Mouse (Mus musculus): ENCODE results near the gene Celf2. TPM values are rescaled to one million over a fixed set of nuclear protein-coding genes. Genes with fewer than 3 reads are reported as not detected.
A peak's percentile ranks its signal among the peaks of the same experiment; 100 is the strongest.

Celf2 gene
- total RNA-seq, 1 experiment from 2014 or later: 141 TPM

GRCm38 (mm10) chr2:6651697-6652096 lies 857.7 kb downstream of the Celf2 start:
- no peak for ATAC-seq (replicated peaks; ENCODE audit: low read depth, poor library complexity, severe bottlenecking)

DNA sequence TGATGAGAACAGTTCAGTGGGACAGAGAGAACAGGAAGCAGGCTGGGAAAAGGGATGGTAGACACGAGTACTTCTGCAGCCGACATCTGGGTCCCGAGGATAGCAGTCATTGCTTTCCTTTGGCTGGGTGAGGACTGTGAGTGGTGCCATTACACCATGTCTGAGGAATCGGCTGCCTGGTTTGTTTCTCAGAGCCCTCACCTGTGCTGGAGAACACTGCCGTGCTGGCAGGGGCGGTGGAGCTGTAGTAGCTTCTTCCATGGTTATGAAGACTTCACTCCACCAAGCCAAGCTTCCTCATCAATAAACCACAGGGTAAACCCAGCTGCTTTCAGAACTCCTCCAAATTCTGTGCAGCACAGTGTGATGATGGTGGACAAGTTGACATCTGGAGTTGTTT lies 860.5 kb downstream of the Celf2 start:
- 0 out of 2 replicates have a peak, but pooled peaks have one; percentile 55 for ATAC-seq (replicated peaks; ENCODE audit: low read depth, poor library complexity, severe bottlenecking)

DNA sequence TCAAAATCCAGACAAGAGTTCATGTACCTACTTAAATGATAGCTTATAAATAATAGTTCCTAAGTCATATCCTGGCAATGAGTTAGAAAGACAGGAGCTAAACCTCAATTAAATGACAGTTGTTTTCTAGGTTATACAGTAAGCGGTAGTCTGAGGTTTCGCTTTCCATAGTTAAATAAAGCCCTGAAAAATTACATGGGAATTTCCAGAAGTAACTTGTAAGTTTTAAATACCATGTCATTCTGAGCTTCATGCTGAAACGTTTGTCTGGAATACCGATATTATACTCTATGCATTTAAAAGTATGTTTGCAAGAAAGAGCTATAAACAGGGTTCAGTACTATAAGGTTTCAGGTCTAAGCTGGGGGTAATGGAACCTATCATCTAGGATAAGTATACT lies 862.3 kb downstream of the Celf2 start:
- no peak for ATAC-seq (replicated peaks; ENCODE audit: low read depth, poor library complexity, severe bottlenecking)

DNA sequence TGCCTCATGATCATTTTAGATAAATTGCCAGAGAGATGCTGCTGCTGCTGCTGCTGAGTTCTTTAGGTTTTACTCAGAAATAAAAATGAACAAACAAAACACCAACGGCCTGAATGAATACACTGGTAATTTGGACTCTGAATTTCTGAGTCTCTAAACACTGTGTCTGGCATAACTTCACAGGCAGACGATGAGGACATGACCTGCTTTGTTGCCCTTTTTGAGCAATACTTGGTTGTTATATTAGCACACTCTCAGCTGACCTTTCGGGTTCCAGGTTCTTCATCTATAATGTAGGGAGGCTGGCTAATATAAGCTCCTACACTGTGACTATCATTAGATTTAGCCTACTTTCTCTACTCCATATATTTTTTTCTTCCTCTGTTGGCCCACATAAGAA lies 863.0 kb downstream of the Celf2 start:
- ATAC-seq (replicated peaks; ENCODE audit: low read depth, poor library complexity, severe bottlenecking): no peak

DNA sequence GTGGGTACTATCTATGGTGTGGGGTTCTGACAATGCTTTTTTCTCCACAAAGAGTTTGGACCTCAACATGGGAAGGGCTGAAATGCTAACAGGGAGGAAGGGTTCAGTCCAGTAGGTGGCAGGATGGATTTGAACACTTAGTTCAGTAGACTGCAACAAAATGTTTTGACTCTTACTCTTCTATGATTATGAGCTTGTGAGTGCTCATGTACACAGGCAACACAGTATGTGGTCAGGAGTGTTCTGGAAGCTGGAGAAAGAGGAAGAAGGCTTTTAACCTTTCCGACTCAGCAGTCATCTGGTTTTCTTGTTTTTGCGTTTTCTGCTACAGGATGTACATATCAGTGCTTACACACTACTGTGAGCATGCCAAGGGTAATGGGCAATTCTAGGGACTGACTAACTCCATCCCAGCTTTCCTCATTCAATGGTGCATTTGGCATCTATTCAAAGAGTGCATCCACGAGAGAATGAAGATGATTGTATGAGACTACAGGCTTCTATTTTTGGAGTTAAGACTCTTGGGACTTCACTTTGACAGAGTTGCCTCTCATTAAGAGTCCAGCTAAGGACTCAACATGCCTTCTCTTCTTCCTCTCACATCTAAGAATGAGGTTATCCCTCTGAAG lies 867.0 kb downstream of the Celf2 start:
- ATAC-seq (replicated peaks; ENCODE audit: low read depth, poor library complexity, severe bottlenecking): peak; percentile 79

GRCm38 (mm10) chr2:6639370-6639769 lies 870.0 kb downstream of the Celf2 start:
- ATAC-seq (replicated peaks; ENCODE audit: low read depth, poor library complexity, severe bottlenecking): no peak

DNA sequence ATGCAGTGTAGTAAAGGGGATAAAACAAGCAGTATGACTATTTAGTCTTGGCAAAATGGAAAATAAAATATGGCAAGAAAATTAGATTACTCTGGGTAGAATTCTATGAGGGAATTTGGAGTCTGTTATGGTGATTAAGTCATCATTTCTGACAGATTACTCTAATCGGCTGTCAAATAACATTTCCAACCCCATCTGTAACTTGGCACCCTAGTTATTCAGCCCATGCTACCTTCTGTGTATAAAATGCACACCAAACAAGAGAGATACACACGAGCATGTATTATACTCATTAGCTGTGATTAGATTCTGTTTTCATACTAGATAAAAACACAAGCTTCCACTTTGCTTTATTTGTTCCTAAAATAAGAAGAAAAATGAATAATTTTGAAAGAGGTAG lies 872.2 kb downstream of the Celf2 start:
- ATAC-seq (replicated peaks; ENCODE audit: low read depth, poor library complexity, severe bottlenecking): no peak

GRCm38 (mm10) chr2:6634899-6635298 lies 874.5 kb downstream of the Celf2 start:
- ATAC-seq (replicated peaks; ENCODE audit: low read depth, poor library complexity, severe bottlenecking): 0 out of 2 replicates have a peak, but pooled peaks have one; percentile 11

DNA sequence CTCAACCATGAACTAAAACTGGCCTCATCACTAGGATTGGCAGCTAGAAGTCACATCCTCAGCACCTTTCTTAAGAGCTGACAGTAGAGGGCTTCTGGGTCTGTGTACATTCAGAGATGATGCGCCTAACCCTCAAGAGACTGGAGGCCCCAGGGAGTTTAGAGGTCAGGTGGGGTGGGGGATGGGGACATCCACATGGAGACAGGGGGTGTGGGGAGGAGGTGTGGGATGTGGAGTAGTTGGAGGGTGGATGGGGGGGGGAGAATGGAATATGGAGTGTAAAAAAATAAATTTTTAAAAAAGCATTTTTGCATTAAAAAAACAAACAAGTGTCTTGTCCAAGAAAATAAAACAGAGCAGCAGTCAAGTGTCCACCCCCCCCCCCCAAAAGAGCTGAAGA lies 876.2 kb downstream of the Celf2 start:
- no peak for ATAC-seq (replicated peaks; ENCODE audit: low read depth, poor library complexity, severe bottlenecking)

DNA sequence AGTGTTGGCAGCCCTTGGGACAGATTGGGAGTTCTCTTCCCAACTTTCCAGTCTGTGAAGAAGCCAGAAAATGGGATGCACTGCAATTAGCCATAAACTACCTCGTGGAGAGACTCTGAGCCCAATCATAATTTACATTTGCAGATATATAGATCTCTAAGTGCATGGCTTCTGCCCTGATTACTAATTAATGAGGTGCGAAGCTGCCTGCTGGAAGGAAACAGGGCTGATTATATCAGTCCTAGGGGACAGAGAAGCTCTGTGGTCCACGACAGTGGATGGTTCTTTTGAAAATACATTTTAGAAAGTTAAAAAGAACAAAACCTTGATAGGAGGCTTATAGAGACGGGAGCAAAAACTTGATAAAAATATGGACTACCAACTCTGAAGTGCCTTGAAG lies 885.6 kb downstream of the Celf2 start:
- no peak for ATAC-seq (replicated peaks; ENCODE audit: low read depth, poor library complexity, severe bottlenecking)

DNA sequence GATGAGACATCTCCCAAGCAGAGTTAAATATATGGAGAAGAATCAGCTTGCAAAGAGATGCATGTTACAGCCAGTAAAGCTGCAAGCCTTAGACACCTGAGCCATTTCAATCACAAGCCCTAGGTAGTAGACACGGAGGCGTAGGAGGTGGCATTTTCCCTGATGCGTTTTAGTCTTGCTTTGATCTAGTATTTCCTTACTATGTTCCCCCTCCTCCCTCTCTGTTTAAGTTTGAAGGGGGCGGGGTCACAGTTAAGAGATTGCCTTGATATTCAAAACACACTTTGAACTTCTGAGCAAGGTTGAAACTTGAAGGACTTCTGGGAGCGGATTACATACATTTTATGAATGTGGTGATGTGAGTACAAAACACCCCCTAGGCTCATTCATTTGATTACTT lies 887.3 kb downstream of the Celf2 start:
- no peak for ATAC-seq (replicated peaks; ENCODE audit: low read depth, poor library complexity, severe bottlenecking)

GRCm38 (mm10) chr2:6618856-6619255 lies 890.5 kb downstream of the Celf2 start:
- ATAC-seq (replicated peaks; ENCODE audit: low read depth, poor library complexity, severe bottlenecking): no peak

- ATAC-seq (replicated peaks; ENCODE audit: low read depth, poor library complexity, severe bottlenecking): no peak
Measured at GRCm38 (mm10) chr2:6618450-6618849, 890.9 kb downstream of the Celf2 start.

DNA sequence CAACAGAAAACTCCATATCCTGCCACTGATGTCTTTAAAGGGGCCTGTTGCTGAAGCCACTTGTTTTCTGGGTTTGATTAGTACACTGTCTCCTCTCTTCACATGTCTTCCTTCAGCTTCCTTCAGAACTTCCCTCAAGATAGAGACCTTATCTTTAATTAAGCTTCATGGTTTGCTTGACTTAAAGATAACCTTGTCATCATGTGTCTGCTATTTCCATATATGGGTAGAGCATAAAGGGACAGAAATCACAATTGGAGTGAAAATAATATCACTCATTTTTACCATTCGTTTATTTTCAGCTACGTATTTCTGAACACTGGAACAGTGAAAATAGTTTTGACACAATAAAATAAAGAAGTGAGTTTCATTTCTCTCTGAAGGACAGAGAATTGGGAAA lies 905.0 kb downstream of the Celf2 start:
- ATAC-seq (replicated peaks; ENCODE audit: low read depth, poor library complexity, severe bottlenecking): no peak

DNA sequence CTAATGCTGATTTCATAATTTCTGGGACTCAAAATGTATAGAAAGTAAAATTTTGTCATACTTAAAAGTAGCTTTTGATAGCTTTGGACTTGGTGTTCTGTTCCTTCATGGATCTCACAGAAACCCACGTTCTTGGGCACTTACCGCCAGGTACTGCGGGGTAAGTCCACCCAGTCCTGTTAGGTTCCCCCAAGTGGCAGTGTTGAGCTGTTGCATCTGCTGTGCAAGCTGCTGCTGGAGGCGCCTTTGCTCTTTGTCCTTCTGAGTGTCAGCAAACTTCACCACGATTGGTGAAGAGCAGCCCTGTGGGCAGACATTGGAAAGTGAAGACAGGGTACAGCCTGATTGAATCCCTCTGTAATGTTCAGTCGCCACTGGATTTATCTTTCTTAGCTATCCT lies 905.5 kb downstream of the Celf2 start:
- ATAC-seq (replicated peaks; ENCODE audit: low read depth, poor library complexity, severe bottlenecking): 0 out of 2 replicates have a peak, but pooled peaks have one; percentile 43

- ATAC-seq (replicated peaks; ENCODE audit: low read depth, poor library complexity, severe bottlenecking): peak; percentile 57; the same call in 1 of the 2 replicates
Measured at GRCm38 (mm10) chr2:6602163-6602562, 907.2 kb downstream of the Celf2 start.

DNA sequence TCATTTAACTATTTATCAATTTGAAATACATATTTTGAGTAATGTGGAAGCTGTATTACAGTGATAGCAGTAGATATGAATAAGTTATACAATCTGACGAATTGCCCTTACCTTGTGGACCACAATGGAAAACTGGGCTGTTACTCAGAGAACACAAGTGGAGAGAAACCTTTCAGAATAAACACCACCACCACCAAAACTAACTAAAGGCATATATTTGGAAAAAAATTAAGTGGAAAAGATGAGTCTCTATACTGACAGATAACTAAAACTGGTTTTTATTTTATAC lies 910.5 kb downstream of the Celf2 start:
- no peak for ATAC-seq (replicated peaks; ENCODE audit: low read depth, poor library complexity, severe bottlenecking)

DNA sequence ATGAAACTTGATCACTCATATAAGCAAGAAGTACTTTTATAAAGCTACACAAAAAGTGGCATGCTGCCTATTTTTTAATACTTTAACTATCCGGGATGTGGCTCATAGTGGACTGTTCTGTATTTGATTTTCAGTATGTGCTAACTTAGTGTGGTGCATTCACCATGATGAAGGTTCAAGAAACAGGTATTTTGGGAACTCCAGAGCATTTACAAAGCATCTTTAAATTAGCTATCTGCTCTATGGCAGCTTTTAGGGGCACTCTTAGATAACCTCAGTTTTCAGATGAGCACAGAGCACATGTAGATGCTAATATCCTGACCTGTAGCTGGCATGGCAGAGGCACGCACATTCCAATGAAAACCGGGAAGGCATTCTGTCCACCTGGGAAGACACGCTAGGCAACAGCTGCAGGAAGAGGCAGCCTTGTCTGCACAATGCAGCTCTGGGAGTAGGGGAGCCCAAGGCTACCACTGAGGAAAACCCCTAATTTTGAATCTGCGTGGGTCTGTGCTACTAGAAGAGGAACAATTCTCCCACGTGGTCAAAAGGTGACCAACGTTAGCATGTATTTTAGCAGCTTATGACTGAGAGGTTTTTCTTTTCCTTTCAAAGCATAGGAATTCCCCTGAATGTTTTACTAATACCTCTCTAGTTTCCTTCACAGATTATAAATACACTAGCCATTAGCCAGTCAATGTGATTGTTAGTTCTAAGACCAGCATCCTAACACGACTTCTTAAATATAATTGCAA lies 911.1 kb downstream of the Celf2 start:
- ATAC-seq (replicated peaks; ENCODE audit: low read depth, poor library complexity, severe bottlenecking): no peak

DNA sequence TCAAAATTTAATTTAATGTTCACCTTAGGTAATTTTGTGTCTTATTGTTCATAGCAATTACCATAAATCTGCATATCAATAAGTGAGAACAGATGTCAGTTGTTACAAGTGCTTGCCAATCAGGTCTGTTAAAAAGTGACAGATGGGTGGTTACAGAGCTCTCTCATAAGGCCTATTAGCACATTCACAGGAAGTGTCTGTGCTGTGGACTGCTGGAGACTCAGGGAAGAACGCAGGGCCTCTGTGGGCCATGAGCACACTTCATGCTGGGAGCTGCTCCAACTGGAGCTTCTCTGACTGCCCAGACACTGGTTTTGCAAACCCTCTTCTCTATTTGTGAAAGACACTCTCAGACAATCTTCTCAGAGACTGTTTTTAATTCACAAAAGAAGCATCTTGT lies 914.6 kb downstream of the Celf2 start:
- ATAC-seq (replicated peaks; ENCODE audit: low read depth, poor library complexity, severe bottlenecking): no peak

DNA sequence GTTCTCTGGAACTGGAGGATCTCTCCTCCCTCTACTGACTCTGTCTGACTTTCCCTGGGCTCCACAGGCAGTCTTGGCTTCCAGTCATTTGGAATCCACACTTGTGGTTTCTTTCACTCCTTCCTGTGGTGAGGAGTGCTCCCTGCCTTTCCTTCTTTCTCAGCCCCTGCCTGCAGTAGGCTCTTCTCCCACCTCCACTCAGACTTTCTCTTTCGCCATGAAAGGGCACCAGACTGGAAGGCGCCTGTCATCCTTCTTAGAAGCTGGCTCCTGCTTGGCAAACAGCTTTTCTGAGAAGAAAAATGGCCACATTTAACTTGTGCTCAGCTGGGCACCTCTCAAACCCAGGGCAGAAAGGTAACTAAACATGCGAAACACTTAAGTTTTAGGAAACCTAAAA lies 915.2 kb downstream of the Celf2 start:
- no peak for ATAC-seq (replicated peaks; ENCODE audit: low read depth, poor library complexity, severe bottlenecking)

DNA sequence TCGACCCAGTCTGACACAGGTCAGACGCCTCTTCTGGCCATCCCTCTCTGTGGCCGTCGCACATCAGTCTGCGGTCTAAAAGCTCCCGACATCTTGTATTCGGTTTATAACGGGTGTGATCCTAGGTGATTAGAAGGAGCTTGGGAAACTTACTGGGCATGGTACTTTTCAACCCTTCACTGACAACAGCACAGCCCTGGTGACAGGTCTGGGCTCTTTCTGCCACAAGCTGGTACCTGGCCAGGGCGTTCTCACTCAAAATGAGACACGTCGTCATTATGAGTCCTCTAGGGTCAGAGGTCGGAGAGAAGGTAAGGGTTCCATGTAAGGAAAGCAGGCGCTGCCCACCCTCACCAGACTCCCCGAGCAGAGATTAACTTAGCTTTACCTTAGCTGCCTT lies 915.6 kb downstream of the Celf2 start:
- ATAC-seq (replicated peaks; ENCODE audit: low read depth, poor library complexity, severe bottlenecking): no peak

GRCm38 (mm10) chr2:6586122-6586681 lies 923.2 kb downstream of the Celf2 start:
- ATAC-seq (replicated peaks; ENCODE audit: low read depth, poor library complexity, severe bottlenecking): no peak
